Mouse (Mus musculus) heart, embryonic 12.5 days (tissue): ENCODE measurements around the gene Exoc2. TPM values are rescaled to one million over a fixed set of nuclear protein-coding genes. Genes with fewer than 3 reads are reported as not detected.

Source experiments
- ATAC-seq: fragments of 200-750 bp; cut with Nextera tagmentation; 2 replicates; pipeline ENCODE4 v1.8.0; 2017; ENCODE audit warnings: moderate TSS enrichment, moderate library complexity; ENCODE audit not compliant: insufficient number of reproducible peaks, low FRiP score
- H3K27ac ChIP-seq: fragments of 300-500 bp; sonication (generic); 2 replicates; pipeline ENCODE4 v1.5.1; 2016; ENCODE audit warnings: mild to moderate bottlenecking, moderate library complexity; ENCODE audit not compliant: poor library complexity, severe bottlenecking
- H3K27me3 ChIP-seq: fragments of 300-500 bp; sonication (generic); replicated peaks from 2 replicates; pipeline ENCODE4 v1.6.1; 2016; ENCODE audit warnings: mild to moderate bottlenecking, moderate library complexity
- H3K36me3 ChIP-seq: fragments of 300-500 bp; sonication (generic); 2 replicates; pipeline ENCODE4 v1.6.1; 2016; ENCODE audit warnings: mild to moderate bottlenecking, moderate library complexity
- H3K4me1 ChIP-seq: fragments of 300-500 bp; sonication (generic); replicated peaks from 2 replicates; pipeline ENCODE4 v1.6.1; 2016; ENCODE audit warnings: mild to moderate bottlenecking
- H3K4me2 ChIP-seq: fragments of 300-500 bp; sonication (generic); 2 replicates; pipeline ENCODE4 v1.6.1; 2016; ENCODE audit warnings: mild to moderate bottlenecking, moderate library complexity
- H3K4me3 ChIP-seq: fragments of 300-500 bp; sonication (generic); 2 replicates; pipeline ENCODE4 v1.5.1; 2016; ENCODE audit warnings: mild to moderate bottlenecking
- H3K9ac ChIP-seq: fragments of 300-500 bp; sonication (generic); 2 replicates; pipeline ENCODE4 v1.6.1; 2016; ENCODE audit warnings: mild to moderate bottlenecking, moderate library complexity
- H3K9me3 ChIP-seq: fragments of 300-500 bp; sonication (generic); replicated peaks from 2 replicates; pipeline ENCODE4 v1.6.1; 2016; ENCODE audit warnings: mild to moderate bottlenecking, moderate library complexity
- WGBS: fragments of 180-500 bp; shearing (Covaris S2); methylation state at CpG from one replicate; pipeline ENCODE4 v1.1.7; 2016; 5-methylcytosine and 5-hydroxymethylcytosine counted together
- polyA plus RNA-seq: library from polyadenylated mRNA; unstranded; fragments of >200 nt; fragmentation: Nextera tagmentation; extraction: Ambion mirVana; gene quantifications from 2 replicates; pipeline ENCODE4 v1.2.1, GENCODE M21; 2016

Gene Exoc2
- polyA plus RNA-seq, 1 experiment from 2014 or later, result 26.8 TPM

- ATAC-seq, result no peak
- no peak overlapping the region for H3K27ac ChIP-seq
- no peaks in the 10 kb centered on the region for H3K9me3 ChIP-seq
- 0 out of 2 replicates have a peak, but pooled peaks cover 5% of the 10 kb centered on the region for H3K4me1 ChIP-seq
- H3K4me3 ChIP-seq, result no peak overlapping the region
- H3K36me3 ChIP-seq, result peaks cover 14% of the 10 kb centered on the region
- H3K4me2 ChIP-seq, result no peak overlapping the region
- 86% methylated on average over 4 of the region's 4 CpGs for WGBS
- H3K27me3 ChIP-seq, result no peaks in the 10 kb centered on the region
- H3K9ac ChIP-seq, result no peak overlapping the region
Measured at GRCm38 (mm10) chr13:30846506-30846905, 127.4 kb downstream of the Exoc2 start.

DNA sequence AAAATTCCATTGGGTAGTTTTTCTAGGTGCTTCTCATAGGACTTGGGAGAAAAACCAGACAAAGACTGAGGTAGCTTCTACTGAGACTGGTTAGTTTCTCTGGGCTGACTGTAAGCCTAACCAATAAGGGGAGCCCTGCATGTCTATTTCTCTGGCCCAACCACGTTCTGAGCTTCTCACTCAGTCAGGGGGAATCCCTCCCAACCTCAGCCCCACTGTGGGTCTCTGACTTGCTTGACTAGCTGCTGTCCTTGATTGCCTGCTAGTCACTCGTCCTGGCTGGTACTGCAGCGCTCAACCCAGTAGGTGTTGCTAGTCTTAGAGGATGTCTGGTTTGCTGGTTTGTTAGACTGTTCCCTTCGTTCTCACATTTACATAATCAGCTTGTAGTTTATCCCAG lies 130.8 kb downstream of the Exoc2 start:
- H3K4me2 ChIP-seq, result no peak overlapping the region
- no peak overlapping the region for H3K27ac ChIP-seq
- no peak overlapping the region for H3K9ac ChIP-seq
- H3K4me3 ChIP-seq, result no peak overlapping the region
- 78% methylated on average over 4 of the region's 4 CpGs for WGBS
- no peaks in the 10 kb centered on the region for H3K4me1 ChIP-seq
- no peak for ATAC-seq
- peaks cover 19% of the 10 kb centered on the region for H3K36me3 ChIP-seq
- no peaks in the 10 kb centered on the region for H3K9me3 ChIP-seq
- H3K27me3 ChIP-seq, result no peaks in the 10 kb centered on the region

DNA sequence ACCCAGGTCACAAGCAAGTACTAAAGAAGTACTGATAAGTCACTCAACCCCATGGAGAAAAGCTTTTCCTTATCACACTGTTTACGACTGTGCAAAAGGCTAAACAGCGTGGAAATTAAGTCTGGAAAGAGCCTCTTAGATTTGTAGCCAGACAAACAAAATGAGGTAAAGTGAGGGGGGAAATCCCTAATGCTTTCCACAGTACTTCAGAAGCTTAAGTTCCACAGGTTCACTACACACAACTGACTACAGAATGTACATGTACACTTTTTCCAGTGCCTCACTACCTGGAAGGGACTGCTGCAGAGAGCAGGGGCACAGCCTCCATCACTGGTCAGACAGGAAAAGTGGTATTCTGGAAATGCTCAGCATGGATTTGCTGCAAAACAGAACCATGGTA lies 132.1 kb downstream of the Exoc2 start:
- H3K4me1 ChIP-seq, result no peaks in the 10 kb centered on the region
- no peak overlapping the region for H3K9ac ChIP-seq
- H3K27ac ChIP-seq, result no peak overlapping the region
- WGBS, result 62% methylated on average over 2 of the region's 2 CpGs
- H3K27me3 ChIP-seq, result no peaks in the 10 kb centered on the region
- ATAC-seq, result no peak
- no peak overlapping the region for H3K4me2 ChIP-seq
- peaks cover 19% of the 10 kb centered on the region; the same call in 1 of the 2 replicates for H3K36me3 ChIP-seq
- no peaks in the 10 kb centered on the region for H3K9me3 ChIP-seq
- no peak overlapping the region for H3K4me3 ChIP-seq

DNA sequence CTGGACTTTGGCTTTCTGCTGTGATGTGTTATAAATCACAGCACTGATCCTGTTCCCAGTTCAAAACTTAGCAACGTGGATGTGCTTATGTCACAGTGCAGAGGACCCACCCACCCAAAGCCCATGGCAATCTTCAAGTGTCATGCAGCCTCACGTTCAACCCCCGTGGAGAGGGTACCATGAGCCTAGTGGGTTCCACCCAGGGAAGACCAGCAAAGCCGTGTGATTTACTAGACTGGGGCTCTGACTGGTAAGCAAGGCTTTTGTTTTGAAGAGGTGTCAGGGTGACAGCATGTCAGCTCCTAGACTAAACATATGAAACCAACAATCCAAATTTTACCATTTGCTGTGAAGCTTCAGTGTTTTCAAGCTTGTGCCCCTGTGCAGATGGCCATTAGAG lies 132.6 kb downstream of the Exoc2 start:
- no peaks in the 10 kb centered on the region for H3K9me3 ChIP-seq
- no peak overlapping the region for H3K27ac ChIP-seq
- 76% methylated on average over 4 of the region's 4 CpGs for WGBS
- no peak overlapping the region for H3K4me3 ChIP-seq
- peaks cover 19% of the 10 kb centered on the region; the same call in 1 of the 2 replicates for H3K36me3 ChIP-seq
- H3K4me2 ChIP-seq, result no peak overlapping the region
- H3K27me3 ChIP-seq, result no peaks in the 10 kb centered on the region
- H3K9ac ChIP-seq, result no peak overlapping the region
- H3K4me1 ChIP-seq, result no peaks in the 10 kb centered on the region
- ATAC-seq, result no peak

- Histone ChIP-seq H3K9me3 (no peaks in the 10 kb centered on the region), H3K27me3 (no peaks in the 10 kb centered on the region), H3K4me3 (no peak overlapping the region), H3K4me1 (no peaks in the 10 kb centered on the region), H3K9ac (no peak overlapping the region), H3K4me2 (no peak overlapping the region), H3K36me3 (peaks cover 19% of the 10 kb centered on the region; the same call in 1 of the 2 replicates), H3K27ac (no peak overlapping the region)
- ATAC-seq, result no peak
- 88% methylated on average over 3 of the region's 3 CpGs for WGBS
Measured at GRCm38 (mm10) chr13:30840700-30841099, 133.2 kb downstream of the Exoc2 start.

DNA sequence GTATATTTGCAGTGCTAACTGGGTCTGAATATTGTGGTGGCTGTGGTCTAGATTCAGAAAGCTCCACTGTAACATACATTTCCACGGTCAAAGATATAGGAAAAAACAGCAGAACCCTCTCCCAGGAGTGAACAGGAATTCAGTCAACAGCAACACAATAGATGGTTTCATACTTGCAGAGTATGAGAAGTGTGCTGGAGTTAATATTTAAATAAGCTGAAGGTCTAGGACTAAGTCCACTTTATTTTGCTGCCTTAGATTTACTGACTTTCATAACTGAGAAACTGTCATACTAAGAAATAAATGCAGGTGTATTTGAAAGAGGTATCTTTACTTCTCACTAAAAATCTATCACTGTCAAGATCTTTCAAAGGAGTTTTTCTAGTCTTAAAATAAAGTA lies 137.6 kb downstream of the Exoc2 start:
- Histone ChIP-seq H3K4me3 (no peak overlapping the region), H3K4me2 (no peak overlapping the region), H3K9me3 (no peaks in the 10 kb centered on the region), H3K27me3 (no peaks in the 10 kb centered on the region), H3K27ac (no peak overlapping the region), H3K36me3 (peaks cover 3% of the 10 kb centered on the region; the same call in 1 of the 2 replicates), H3K4me1 (peaks cover 7% of the 10 kb centered on the region), H3K9ac (no peak overlapping the region)
- no peak for ATAC-seq
- 80% methylated on average over 1 of the region's 1 CpGs for WGBS

GRCm38 (mm10) chr13:30834859-30835258 lies 139.0 kb downstream of the Exoc2 start:
- Histone ChIP-seq H3K27ac (no peak overlapping the region), H3K4me1 (peaks cover 18% of the 10 kb centered on the region), H3K9ac (no peak overlapping the region), H3K9me3 (no peaks in the 10 kb centered on the region), H3K4me2 (no peak overlapping the region), H3K36me3 (peaks cover 3% of the 10 kb centered on the region; the same call in 1 of the 2 replicates), H3K27me3 (no peaks in the 10 kb centered on the region), H3K4me3 (no peak overlapping the region)
- WGBS, result 86% methylated on average over 9 of the region's 9 CpGs
- ATAC-seq, result no peak

DNA sequence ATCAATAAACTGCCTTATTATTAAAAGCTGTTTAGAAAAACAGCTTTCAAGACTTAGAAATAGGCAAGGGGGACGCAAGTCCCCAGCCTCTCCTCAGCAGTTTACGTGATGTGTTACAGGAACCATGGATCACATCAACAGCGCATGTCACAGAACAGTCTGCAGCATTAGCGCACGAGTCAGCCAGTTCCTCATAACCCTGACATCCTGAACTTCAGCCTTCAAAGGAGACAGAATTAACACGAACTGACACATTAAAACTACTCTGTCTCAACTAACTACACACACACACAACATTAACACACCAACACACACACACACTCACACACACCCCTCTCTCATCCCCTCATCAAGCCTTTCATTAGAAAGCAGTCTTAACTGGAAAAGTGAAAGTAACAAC lies 139.5 kb downstream of the Exoc2 start:
- H3K4me1 ChIP-seq, result peaks cover 18% of the 10 kb centered on the region
- no peaks in the 10 kb centered on the region for H3K9me3 ChIP-seq
- no peak overlapping the region for H3K9ac ChIP-seq
- H3K4me2 ChIP-seq, result peak overlapping the region; percentile 29; the same call in 1 of the 2 replicates
- H3K4me3 ChIP-seq, result no peak overlapping the region
- WGBS, result 68% methylated on average over 6 of the region's 6 CpGs
- no peaks in the 10 kb centered on the region for H3K27me3 ChIP-seq
- no peak for ATAC-seq
- H3K27ac ChIP-seq, result no peak overlapping the region
- no peaks in the 10 kb centered on the region for H3K36me3 ChIP-seq

DNA sequence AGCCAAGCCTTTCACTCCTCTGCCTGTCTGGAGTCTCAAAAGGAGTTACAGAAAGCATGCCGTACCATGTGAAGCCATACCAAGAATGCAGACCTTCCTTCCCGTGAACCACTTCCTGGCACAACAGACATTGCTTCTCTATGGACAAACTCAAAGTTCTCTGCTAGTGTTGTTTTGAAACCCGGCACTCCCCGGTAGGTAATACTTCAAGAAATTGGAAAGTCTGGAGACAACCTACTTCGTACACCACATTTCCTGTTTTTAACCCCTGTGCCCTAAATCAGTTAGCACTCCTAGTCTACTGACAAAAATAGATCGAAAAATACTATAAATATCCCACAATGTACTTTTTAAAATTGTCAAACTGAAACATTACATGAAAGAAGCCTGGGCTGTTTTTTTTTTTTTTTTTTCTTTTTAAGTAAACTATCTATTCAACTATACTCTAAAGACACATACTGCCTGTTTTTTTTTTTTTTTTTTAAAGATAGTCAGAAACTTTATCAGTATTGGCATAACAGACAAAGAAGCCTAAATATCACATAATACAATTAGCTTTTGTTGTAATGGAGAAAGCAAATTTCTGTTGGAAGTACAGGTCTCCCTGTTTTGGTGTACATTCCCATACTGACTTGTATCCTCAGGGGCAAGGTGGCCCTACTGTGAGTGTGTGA lies 140.3 kb downstream of the Exoc2 start:
- WGBS, result 64% methylated on average over 6 of the region's 6 CpGs
- no peaks in the 10 kb centered on the region for H3K27me3 ChIP-seq
- peaks cover 18% of the 10 kb centered on the region for H3K4me1 ChIP-seq
- H3K9ac ChIP-seq, result no peak overlapping the region
- no peak overlapping the region for H3K27ac ChIP-seq
- no peak overlapping the region for H3K4me3 ChIP-seq
- H3K4me2 ChIP-seq, result no peak overlapping the region
- H3K9me3 ChIP-seq, result no peaks in the 10 kb centered on the region
- no peak for ATAC-seq
- no peaks in the 10 kb centered on the region for H3K36me3 ChIP-seq

- no peak for ATAC-seq
- Histone ChIP-seq H3K4me1 (peaks cover 18% of the 10 kb centered on the region), H3K9ac (no peak overlapping the region), H3K4me3 (no peak overlapping the region), H3K27ac (no peak overlapping the region), H3K4me2 (no peak overlapping the region), H3K36me3 (no peaks in the 10 kb centered on the region), H3K27me3 (no peaks in the 10 kb centered on the region), H3K9me3 (no peaks in the 10 kb centered on the region)
- WGBS, result 70% methylated on average over 6 of the region's 6 CpGs
Measured at GRCm38 (mm10) chr13:30831369-30831768, 142.5 kb downstream of the Exoc2 start.

DNA sequence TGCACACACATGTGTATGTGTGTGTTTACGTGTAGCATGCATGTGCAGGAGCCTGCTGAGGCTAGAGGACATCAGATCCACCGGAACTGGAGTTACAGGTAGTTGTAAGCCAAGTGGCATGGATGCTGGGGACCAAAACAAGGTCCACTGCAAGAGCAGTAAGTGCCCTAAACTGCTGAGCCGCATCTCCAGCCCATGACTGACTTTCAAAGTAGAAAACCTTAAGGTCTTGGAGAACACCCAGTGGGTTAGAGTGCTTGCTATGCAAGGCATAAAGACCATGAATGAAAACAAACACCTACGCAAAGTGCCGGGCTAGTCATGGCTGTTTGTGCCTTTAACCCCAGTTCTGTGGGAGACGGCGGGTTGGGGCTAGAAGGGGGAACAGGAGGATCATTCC lies 147.4 kb downstream of the Exoc2 start:
- Histone ChIP-seq H3K4me3 (no peak overlapping the region), H3K4me2 (no peak overlapping the region), H3K36me3 (peaks cover 10% of the 10 kb centered on the region), H3K27me3 (no peaks in the 10 kb centered on the region), H3K9ac (no peak overlapping the region), H3K4me1 (peaks cover 12% of the 10 kb centered on the region), H3K27ac (no peak overlapping the region), H3K9me3 (no peaks in the 10 kb centered on the region)
- ATAC-seq, result no peak
- WGBS, result 91% methylated on average over 7 of the region's 7 CpGs

DNA sequence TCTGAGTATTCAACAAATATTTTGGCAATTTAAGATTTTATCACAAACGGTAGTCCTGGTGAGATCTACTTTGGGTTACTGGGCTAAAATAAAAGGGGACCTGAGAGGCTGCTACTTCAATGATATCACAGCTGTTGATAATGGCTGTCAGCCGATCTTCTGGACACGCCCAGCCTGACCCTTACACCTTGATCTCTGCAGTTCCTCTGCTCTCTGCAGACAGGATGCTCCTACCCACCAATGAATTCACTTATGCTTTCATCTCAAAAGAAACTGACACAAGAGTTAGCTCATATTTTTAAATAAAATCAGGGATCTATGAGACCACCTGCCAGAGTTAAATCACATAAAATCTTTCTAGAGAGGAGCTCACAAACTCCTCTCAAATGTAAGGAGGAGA lies 149.0 kb downstream of the Exoc2 start:
- H3K4me1 ChIP-seq, result peaks cover 5% of the 10 kb centered on the region
- H3K4me3 ChIP-seq, result no peak overlapping the region
- no peak for ATAC-seq
- no peak overlapping the region for H3K9ac ChIP-seq
- H3K27ac ChIP-seq, result no peak overlapping the region
- no peaks in the 10 kb centered on the region for H3K9me3 ChIP-seq
- no peaks in the 10 kb centered on the region for H3K27me3 ChIP-seq
- H3K4me2 ChIP-seq, result no peak overlapping the region
- 57% methylated on average over 3 of the region's 3 CpGs for WGBS
- H3K36me3 ChIP-seq, result peaks cover 13% of the 10 kb centered on the region
